Mouse (Mus musculus): Measurements from ENCODE around the gene Gfi1b. TPM values are rescaled to one million over a fixed set of nuclear protein-coding genes. Genes with fewer than 3 reads are reported as not detected.

Gfi1b gene
- 2.8 and 4.7 TPM in 2 replicates for polyA plus RNA-seq (2015; fragmentation: Nextera tagmentation; extraction: Ambion mirVana)

- ATAC-seq (ENCODE audit: extremely low read depth, insufficient number of reproducible peaks, low FRiP score, low TSS enrichment): peak; percentile 38; the same call in 1 of the 2 replicates
- no peaks in the 10 kb centered on the region for H3K36me3 ChIP-seq
- peak within 1 kb of the TSS; percentile 61; the same call in 1 of the 2 replicates for H3K9ac ChIP-seq
- H3K27me3 ChIP-seq (replicated peaks): peaks cover 60% of the 10 kb centered on the region
- peak within 1 kb of the TSS; percentile 51 for H3K4me2 ChIP-seq
- H3K27ac ChIP-seq (replicated peaks): no peak within 1 kb of the TSS
- 5% methylated on average over 16 of the region's 16 CpGs for WGBS
- peaks cover 21% of the 10 kb centered on the region for H3K4me1 ChIP-seq
- no peaks in the 10 kb centered on the region for H3K9me3 ChIP-seq
- peak within 1 kb of the TSS; percentile 36 for H3K4me3 ChIP-seq
These were observed at the start of gene Gfi1b for GRCm38 (mm10) chr2:28621664-28622171. Gfi1b (minus strand) TSS chr2:28621982.

GRCm38 (mm10) chr2:28671438-28671837, 49.7 kb upstream of the Gfi1b start:
- 77% methylated on average over 2 of the region's 2 CpGs for WGBS
- Histone ChIP-seq H3K4me2 (no peak overlapping the region), H3K9ac (no peak overlapping the region), H3K4me1 (no peaks in the 10 kb centered on the region), H3K9me3 (no peaks in the 10 kb centered on the region), H3K27me3 (replicated peaks) (no peaks in the 10 kb centered on the region), H3K36me3 (peaks cover 96% of the 10 kb centered on the region), H3K4me3 (no peak overlapping the region), H3K27ac (replicated peaks) (no peak overlapping the region)
- ATAC-seq (ENCODE audit: extremely low read depth, insufficient number of reproducible peaks, low FRiP score, low TSS enrichment): no peak

DNA sequence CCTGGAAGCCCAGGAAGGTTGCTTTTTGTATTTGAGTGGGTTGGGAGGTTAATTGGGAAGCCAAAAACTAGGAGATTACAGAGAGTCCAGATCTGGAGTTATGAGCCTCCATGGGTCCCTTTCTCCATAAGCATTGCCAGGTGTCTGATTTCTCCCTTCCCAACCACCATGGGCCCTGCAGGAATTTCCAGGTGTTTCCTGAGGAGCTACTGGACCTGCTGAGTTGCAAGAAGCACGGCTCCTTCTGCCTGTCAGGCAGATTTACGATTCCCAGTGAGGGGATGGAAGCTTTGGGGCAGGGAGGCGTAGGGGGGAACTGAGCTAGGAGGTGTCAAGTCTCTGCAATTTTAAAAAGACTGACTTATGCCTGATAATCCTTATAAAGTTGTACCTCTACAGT, 44.0 kb upstream of the Gfi1b start:
- Histone ChIP-seq H3K27ac (replicated peaks) (no peak overlapping the region), H3K4me3 (no peak overlapping the region), H3K9me3 (no peaks in the 10 kb centered on the region), H3K4me2 (no peak overlapping the region), H3K4me1 (no peaks in the 10 kb centered on the region), H3K36me3 (peaks cover 96% of the 10 kb centered on the region), H3K27me3 (replicated peaks) (no peaks in the 10 kb centered on the region), H3K9ac (no peak overlapping the region)
- 77% methylated on average over 3 of the region's 3 CpGs for WGBS
- no peak for ATAC-seq (ENCODE audit: extremely low read depth, insufficient number of reproducible peaks, low FRiP score, low TSS enrichment)

- Histone ChIP-seq H3K9ac (no peak overlapping the region), H3K27ac (replicated peaks) (no peak overlapping the region), H3K4me1 (no peaks in the 10 kb centered on the region), H3K9me3 (no peaks in the 10 kb centered on the region), H3K4me2 (no peak overlapping the region), H3K4me3 (no peak overlapping the region), H3K36me3 (peaks cover 97% of the 10 kb centered on the region), H3K27me3 (replicated peaks) (no peaks in the 10 kb centered on the region)
- no peak for ATAC-seq (ENCODE audit: extremely low read depth, insufficient number of reproducible peaks, low FRiP score, low TSS enrichment)
- 85% methylated on average over 3 of the region's 3 CpGs for WGBS
These were observed 41.1 kb upstream of the Gfi1b start for GRCm38 (mm10) chr2:28662891-28663290.

GRCm38 (mm10) chr2:28656216-28656615, 34.4 kb upstream of the Gfi1b start:
- Histone ChIP-seq H3K27me3 (replicated peaks) (no peaks in the 10 kb centered on the region), H3K9ac (no peak overlapping the region), H3K4me1 (no peaks in the 10 kb centered on the region), H3K27ac (replicated peaks) (no peak overlapping the region), H3K4me3 (no peak overlapping the region), H3K4me2 (no peak overlapping the region), H3K36me3 (peaks cover 72% of the 10 kb centered on the region), H3K9me3 (no peaks in the 10 kb centered on the region)
- no peak for ATAC-seq (ENCODE audit: extremely low read depth, insufficient number of reproducible peaks, low FRiP score, low TSS enrichment)
- WGBS: 72% methylated on average over 8 of the region's 8 CpGs

- Histone ChIP-seq H3K9ac (no peak overlapping the region), H3K4me2 (no peak overlapping the region), H3K27ac (replicated peaks) (no peak overlapping the region), H3K4me3 (no peak overlapping the region), H3K9me3 (no peaks in the 10 kb centered on the region), H3K4me1 (no peaks in the 10 kb centered on the region), H3K27me3 (replicated peaks) (no peaks in the 10 kb centered on the region), H3K36me3 (peaks cover 52% of the 10 kb centered on the region)
- WGBS: 67% methylated on average over 2 of the region's 2 CpGs
- no peak for ATAC-seq (ENCODE audit: extremely low read depth, insufficient number of reproducible peaks, low FRiP score, low TSS enrichment)
These were observed 32.5 kb upstream of the Gfi1b start for GRCm38 (mm10) chr2:28654295-28654694.

GRCm38 (mm10) chr2:28653351-28653750, 31.6 kb upstream of the Gfi1b start:
- H3K27ac ChIP-seq (replicated peaks): no peak overlapping the region
- H3K9ac ChIP-seq: no peak overlapping the region
- no peaks in the 10 kb centered on the region for H3K9me3 ChIP-seq
- H3K4me3 ChIP-seq: no peak overlapping the region
- WGBS: 95% methylated on average over 7 of the region's 7 CpGs
- no peak overlapping the region for H3K4me2 ChIP-seq
- H3K4me1 ChIP-seq: no peaks in the 10 kb centered on the region
- ATAC-seq (ENCODE audit: extremely low read depth, insufficient number of reproducible peaks, low FRiP score, low TSS enrichment): no peak
- H3K27me3 ChIP-seq (replicated peaks): no peaks in the 10 kb centered on the region
- peaks cover 43% of the 10 kb centered on the region for H3K36me3 ChIP-seq

DNA sequence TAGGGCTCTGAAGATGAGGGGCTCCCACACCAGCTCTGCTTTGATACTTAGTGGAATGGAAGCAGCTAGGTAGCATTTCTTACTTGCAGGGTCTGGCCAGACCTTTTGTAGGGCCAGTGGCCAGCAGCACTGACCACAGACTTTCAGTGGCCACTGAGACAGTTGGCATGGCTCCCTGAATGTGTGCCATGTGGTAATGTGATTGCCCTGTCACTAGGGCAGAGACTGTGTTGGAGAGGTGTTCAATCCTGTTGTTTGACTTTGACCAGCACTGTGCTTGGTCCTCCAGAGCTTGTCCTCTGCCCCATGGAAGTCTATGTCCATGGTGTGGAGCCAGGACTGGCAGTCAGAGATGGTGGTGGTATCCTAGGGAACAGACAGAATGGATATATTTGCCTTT, 28.7 kb upstream of the Gfi1b start:
- H3K4me3 ChIP-seq: no peak overlapping the region
- H3K9me3 ChIP-seq: no peaks in the 10 kb centered on the region
- H3K4me1 ChIP-seq: no peaks in the 10 kb centered on the region
- H3K36me3 ChIP-seq: peaks cover 20% of the 10 kb centered on the region
- no peak overlapping the region for H3K4me2 ChIP-seq
- no peak for ATAC-seq (ENCODE audit: extremely low read depth, insufficient number of reproducible peaks, low FRiP score, low TSS enrichment)
- H3K9ac ChIP-seq: no peak overlapping the region
- H3K27ac ChIP-seq (replicated peaks): no peak overlapping the region
- H3K27me3 ChIP-seq (replicated peaks): no peaks in the 10 kb centered on the region

GRCm38 (mm10) chr2:28643081-28643480, 21.3 kb upstream of the Gfi1b start:
- WGBS: 87% methylated on average over 3 of the region's 3 CpGs
- Histone ChIP-seq H3K4me3 (peak overlapping the region; percentile 25; the same call in 1 of the 2 replicates), H3K9me3 (no peaks in the 10 kb centered on the region), H3K27me3 (replicated peaks) (no peaks in the 10 kb centered on the region), H3K27ac (replicated peaks) (no peak overlapping the region), H3K4me2 (peak overlapping the region; percentile 91; the same call in 1 of the 2 replicates), H3K36me3 (no peaks in the 10 kb centered on the region), H3K9ac (no peak overlapping the region), H3K4me1 (peaks cover 32% of the 10 kb centered on the region)
- no peak for ATAC-seq (ENCODE audit: extremely low read depth, insufficient number of reproducible peaks, low FRiP score, low TSS enrichment)

- H3K4me2 ChIP-seq: peak overlapping the region; percentile 91
- peak; percentile 61 for ATAC-seq (ENCODE audit: extremely low read depth, insufficient number of reproducible peaks, low FRiP score, low TSS enrichment)
- under 1% methylated on average over 40 of the region's 43 CpGs for WGBS
- H3K9me3 ChIP-seq: no peaks in the 10 kb centered on the region
- H3K4me3 ChIP-seq: peak overlapping the region; percentile 99
- H3K36me3 ChIP-seq: no peaks in the 10 kb centered on the region
- peak overlapping the region; percentile 97 for H3K9ac ChIP-seq
- H3K4me1 ChIP-seq: peaks cover 39% of the 10 kb centered on the region
- 0 out of 2 replicates have a peak, but pooled peaks cover 3% of the 10 kb centered on the region for H3K27me3 ChIP-seq (replicated peaks)
- H3K27ac ChIP-seq (replicated peaks): peak overlapping the region; percentile 91
These were observed 19.7 kb upstream of the Gfi1b start for GRCm38 (mm10) chr2:28641435-28641941.

DNA sequence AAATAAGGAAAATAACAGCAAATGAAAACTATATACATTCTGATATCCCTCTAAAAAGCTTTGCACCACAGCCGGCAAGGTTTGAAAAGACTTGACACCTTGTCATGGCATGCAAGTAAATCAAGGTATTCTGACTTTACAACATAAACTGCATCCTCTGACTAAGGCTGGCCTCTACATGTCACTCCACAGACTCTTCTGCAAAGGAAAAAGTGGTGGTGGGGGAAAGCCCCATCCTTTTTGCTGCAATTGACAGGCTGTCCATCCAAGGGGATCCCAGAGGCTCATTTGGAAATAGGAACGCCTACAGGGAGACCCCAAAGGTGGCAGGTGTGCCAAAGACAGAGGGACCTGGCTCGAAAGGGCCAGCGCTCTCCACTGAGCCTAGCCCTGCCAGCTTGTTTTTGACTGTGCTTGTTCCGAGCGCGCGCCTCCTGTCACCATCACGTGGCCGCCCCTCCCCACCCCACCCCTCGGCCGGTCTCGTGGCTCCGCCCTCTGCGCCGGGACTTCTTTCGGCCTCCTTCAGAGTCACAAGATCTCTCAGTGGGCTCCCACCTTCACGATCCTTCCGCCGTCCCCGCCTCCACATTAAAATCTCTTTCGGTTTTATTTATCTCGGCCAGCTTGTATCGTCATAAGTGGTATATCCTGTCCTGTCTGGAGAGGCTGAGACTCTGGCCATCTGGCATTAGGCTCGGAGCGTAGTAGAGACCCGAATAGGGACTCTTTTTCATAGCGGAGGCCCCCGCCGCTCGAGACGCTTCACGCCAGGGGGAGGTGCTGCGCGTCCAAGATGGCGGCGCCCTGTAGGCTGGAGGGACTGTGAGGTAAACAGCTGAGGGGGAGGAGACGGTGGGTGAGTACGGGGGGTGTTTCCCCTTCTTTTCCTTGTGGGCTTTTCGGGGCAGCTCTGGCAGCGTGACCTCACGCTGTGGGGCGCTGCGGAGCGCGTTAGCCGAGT, 19.0 kb upstream of the Gfi1b start, which contains the start of gene Tsc1:
Tsc1 (plus strand) TSS at position 768 of the 964 bp plus-strand sequence.
- Histone ChIP-seq H3K9ac (peak within 1 kb of the TSS; percentile 97), H3K9me3 (no peaks in the 10 kb centered on the region), H3K27me3 (replicated peaks) (0 out of 2 replicates have a peak, but pooled peaks cover 3% of the 10 kb centered on the region), H3K36me3 (no peaks in the 10 kb centered on the region), H3K27ac (replicated peaks) (peak within 1 kb of the TSS; percentile 91), H3K4me2 (peak within 1 kb of the TSS; percentile 91), H3K4me3 (peak within 1 kb of the TSS; percentile 99), H3K4me1 (peaks cover 39% of the 10 kb centered on the region)
- peak; percentile 84 for ATAC-seq (ENCODE audit: extremely low read depth, insufficient number of reproducible peaks, low FRiP score, low TSS enrichment)
- 2% methylated on average over 39 of the region's 47 CpGs for WGBS

Measured in heart, embryonic 13.5 days (tissue).